Mouse (Mus musculus): ENCODE data around the gene Umad1. TPM values are rescaled to one million over a fixed set of nuclear protein-coding genes. Genes with fewer than 3 reads are reported as not detected.

Gene Umad1
- polyA plus RNA-seq, 1 experiment from 2014 or later: 19.7 TPM

DNA sequence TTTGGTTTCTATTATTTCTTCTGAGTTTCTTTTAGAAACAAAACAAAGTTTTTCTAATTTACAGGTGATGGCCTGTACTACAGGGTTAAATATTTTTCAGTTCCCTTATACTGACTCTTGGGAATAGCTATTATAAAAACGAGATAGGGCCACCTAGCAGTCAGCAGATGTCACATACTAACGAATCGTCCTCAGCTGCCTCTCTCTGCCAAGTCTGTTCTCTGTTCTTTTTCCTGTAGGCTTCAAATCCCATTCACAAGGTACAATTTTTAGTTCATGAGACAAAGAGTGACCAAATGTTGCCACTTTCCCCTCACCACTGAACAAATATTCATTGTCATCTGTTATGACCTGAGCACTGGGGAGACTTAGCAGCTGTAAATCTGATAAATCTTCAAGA is 244.9 kb downstream of the Umad1 start:
- ATAC-seq (replicated peaks; ENCODE audit: insufficient number of reproducible peaks, low FRiP score, low TSS enrichment, low read depth): no peak
- Histone ChIP-seq H3K36me3 (replicated peaks; ENCODE audit: control insufficient read depth, insufficient read depth, low read depth, low read length) (no peaks in the 10 kb centered on the region), H3K9ac (replicated peaks; ENCODE audit: low read length) (no peak overlapping the region), H3K4me3 (ENCODE audit: low read depth, low read length) (no peak overlapping the region), H3K27me3 (ENCODE audit: control insufficient read depth, insufficient read depth, low read length) (no peaks in the 10 kb centered on the region), H3K27ac (replicated peaks; ENCODE audit: low read depth, low read length) (no peak overlapping the region), H3K4me2 (ENCODE audit: low read depth, low read length) (no peak overlapping the region), H3K4me1 (ENCODE audit: control insufficient read depth, insufficient read depth, low read length) (no peaks in the 10 kb centered on the region), H3K9me3 (replicated peaks; ENCODE audit: control insufficient read depth, low read length) (no peaks in the 10 kb centered on the region)
- 49% methylated on average over 3 of the region's 3 CpGs for WGBS
- DNase-seq (ENCODE audit: low spot score): no peak

- WGBS: 81% methylated on average over 6 of the region's 6 CpGs
- DNase-seq (ENCODE audit: low spot score) (no peak), ATAC-seq (replicated peaks; ENCODE audit: insufficient number of reproducible peaks, low FRiP score, low TSS enrichment, low read depth) (no peak)
- Histone ChIP-seq H3K4me3 (ENCODE audit: low read depth, low read length) (no peak overlapping the region), H3K9ac (replicated peaks; ENCODE audit: low read length) (no peak overlapping the region), H3K4me1 (ENCODE audit: control insufficient read depth, insufficient read depth, low read length) (no peaks in the 10 kb centered on the region), H3K4me2 (ENCODE audit: low read depth, low read length) (no peak overlapping the region), H3K27ac (replicated peaks; ENCODE audit: low read depth, low read length) (no peak overlapping the region), H3K27me3 (ENCODE audit: control insufficient read depth, insufficient read depth, low read length) (no peaks in the 10 kb centered on the region), H3K9me3 (replicated peaks; ENCODE audit: control insufficient read depth, low read length) (no peaks in the 10 kb centered on the region), H3K36me3 (replicated peaks; ENCODE audit: control insufficient read depth, insufficient read depth, low read depth, low read length) (no peaks in the 10 kb centered on the region)
These were observed 245.6 kb downstream of the Umad1 start for GRCm38 (mm10) chr6:8504521-8505228.

GRCm38 (mm10) chr6:8506631-8507030 is 247.5 kb downstream of the Umad1 start:
- no peaks in the 10 kb centered on the region for H3K27me3 ChIP-seq (ENCODE audit: control insufficient read depth, insufficient read depth, low read length)
- no peaks in the 10 kb centered on the region for H3K9me3 ChIP-seq (replicated peaks; ENCODE audit: control insufficient read depth, low read length)

More at GRCm38 (mm10) chr6:8506631-8507030, 247.5 kb downstream of the Umad1 start:
- Histone ChIP-seq H3K27ac (replicated peaks; ENCODE audit: low read depth, low read length) (no peak overlapping the region), H3K9ac (replicated peaks; ENCODE audit: low read length) (no peak overlapping the region), H3K36me3 (replicated peaks; ENCODE audit: control insufficient read depth, insufficient read depth, low read depth, low read length) (no peaks in the 10 kb centered on the region), H3K4me1 (ENCODE audit: control insufficient read depth, insufficient read depth, low read length) (no peaks in the 10 kb centered on the region), H3K4me2 (ENCODE audit: low read depth, low read length) (no peak overlapping the region), H3K4me3 (ENCODE audit: low read depth, low read length) (no peak overlapping the region)
- DNase-seq (ENCODE audit: low spot score): no peak
- no peak for ATAC-seq (replicated peaks; ENCODE audit: insufficient number of reproducible peaks, low FRiP score, low TSS enrichment, low read depth)

Other genes with a start within 250 kb of the Umad1 start
- gene Col28a1, start 66.7 kb upstream of the Umad1 start, polyA plus RNA-seq (2014; fragmentation: Nextera tagmentation; extraction: Ambion mirVana): 0.17 and 0.34 TPM in 2 replicates
- gene Mios, start 50.1 kb upstream of the Umad1 start, polyA plus RNA-seq (2014; fragmentation: Nextera tagmentation; extraction: Ambion mirVana): 31.3 and 36.3 TPM in 2 replicates
- gene Rpa3, start 115 bp upstream of the Umad1 start, polyA plus RNA-seq (2014; fragmentation: Nextera tagmentation; extraction: Ambion mirVana): 208 and 228 TPM in 2 replicates
- gene Gm45062, start 162 bp downstream of the Umad1 start, polyA plus RNA-seq (2014; fragmentation: Nextera tagmentation; extraction: Ambion mirVana): 14.3 and 17.1 TPM in 2 replicates

Data from embryonic facial prominence, embryonic 11.5 days (tissue).